Mouse (Mus musculus): ENCODE data around the gene Gm19426.

The Gm19426 gene

DNA sequence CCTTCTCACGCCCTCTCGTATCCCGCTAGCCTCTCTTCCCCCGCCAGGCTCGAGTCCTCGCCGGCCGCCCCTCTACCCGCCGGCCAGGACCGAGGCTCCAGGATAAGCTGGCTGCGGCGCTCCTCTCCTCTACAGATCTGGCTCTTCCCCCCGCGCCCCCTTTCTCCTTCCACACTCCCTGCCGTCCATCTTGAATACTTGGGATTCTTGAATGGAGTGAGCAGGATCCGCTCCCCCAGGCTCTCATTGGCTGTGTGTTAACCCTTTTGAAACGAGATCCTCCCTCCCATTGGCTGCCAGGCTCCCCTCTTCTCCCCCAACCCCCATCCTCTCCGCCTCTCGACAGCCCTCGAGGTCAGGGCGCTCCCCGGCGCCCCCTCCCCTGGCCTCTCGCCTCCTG lies at the start of gene Gm19426:
Gm19426 (minus strand) TSS at position 95 of the 400 bp plus-strand sequence.
- peak; percentile 77 to 84 for DNase-seq

DNA sequence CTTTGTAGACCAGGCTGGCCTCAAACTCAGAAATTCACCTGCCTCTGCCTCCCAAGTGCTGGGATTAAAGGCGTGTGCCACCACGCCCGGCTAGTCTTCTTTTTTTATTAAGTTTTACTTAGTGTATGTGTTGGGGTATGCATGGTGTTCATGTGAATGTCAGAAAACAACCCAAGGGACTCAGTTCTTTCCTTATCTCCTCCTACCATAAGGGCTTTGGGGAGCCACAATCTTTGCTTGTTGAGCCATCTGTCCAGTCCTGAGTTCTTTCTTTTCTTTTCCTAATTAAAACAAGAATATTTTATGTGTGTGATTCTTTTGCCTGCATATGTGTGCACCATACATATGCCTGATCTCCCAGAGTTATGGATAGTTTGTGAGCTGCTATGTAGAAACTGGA lies 49.7 kb upstream of the Gm19426 start:
- DNase-seq: no peak

DNA sequence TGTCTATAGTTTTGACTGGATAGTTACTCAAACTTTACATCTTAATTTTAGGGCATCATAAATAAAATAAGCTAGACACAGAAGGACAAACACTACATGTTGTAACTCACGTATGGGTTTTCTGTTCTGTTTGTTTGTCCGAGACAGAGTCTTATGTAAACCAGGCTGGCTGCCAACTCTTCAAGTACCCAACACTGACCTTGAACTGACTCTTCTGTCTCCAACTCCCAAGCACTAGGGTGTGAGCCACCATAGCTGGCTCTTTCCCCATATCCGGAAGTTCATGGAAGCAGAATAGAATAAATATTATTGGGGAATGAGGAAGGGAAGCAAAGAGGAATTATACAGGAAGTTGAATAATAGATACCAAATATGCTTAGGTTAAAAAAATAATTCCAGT lies 49.1 kb upstream of the Gm19426 start:
- peak; percentile 52 to 60 for DNase-seq

- no peak for DNase-seq
These were observed 47.0 kb upstream of the Gm19426 start for GRCm38 (mm10) chr2:84790418-84790817.

- no peak for DNase-seq
These were observed 44.9 kb upstream of the Gm19426 start for GRCm38 (mm10) chr2:84788316-84788715.

DNA sequence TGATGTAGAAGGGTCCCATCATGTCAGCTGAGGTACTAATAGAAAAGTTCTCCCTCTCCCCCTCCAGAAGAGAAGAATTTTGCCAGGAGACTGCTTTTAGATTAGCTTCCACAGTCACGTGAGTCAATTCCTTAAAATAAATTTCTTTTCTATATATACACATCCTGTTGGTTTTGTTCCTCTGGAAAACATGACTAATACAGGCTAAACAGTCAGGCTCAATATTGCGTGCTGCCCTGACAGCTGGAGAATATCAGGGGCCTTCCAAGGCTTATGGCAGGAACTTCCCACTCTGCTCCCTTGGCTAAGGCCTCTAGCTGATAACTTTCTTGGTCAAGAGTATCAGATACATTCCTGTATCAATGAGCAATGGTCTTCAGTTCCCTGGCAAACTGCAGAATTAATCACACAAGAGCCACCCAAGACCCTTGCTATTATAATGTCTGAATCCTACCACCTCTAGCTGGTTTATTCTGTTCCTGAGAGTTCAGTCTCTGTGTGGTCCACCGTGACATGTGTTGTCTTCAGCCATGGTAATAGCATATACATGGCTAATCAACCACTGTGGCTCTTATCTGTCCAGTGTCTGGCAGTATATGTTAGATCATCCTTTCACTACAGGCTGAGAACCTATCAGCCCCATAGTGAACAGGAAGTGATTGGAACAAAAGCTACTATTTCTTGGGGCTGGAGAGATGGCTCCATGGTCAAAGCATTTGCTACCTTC lies 40.5 kb upstream of the Gm19426 start:
- DNase-seq: no peak

DNA sequence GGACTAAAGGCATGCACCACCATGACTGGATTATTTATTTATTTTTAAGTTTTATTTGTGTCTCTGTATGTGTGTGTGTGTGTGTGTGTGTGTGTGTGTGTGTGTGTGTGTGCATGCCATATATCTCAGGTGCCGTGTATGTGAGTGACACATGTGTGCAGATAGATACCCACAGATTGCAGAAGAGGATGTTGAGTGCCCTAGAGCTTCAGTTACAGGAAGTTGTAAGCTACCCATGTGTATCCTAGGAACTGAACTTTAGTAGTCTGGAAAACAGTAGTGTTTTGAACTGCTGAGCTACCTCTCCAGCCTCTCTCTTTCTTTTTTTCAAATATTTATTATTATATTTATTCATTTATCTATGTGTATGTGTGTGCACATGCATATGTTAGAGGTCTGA lies 39.9 kb upstream of the Gm19426 start:
- DNase-seq: no peak

DNA sequence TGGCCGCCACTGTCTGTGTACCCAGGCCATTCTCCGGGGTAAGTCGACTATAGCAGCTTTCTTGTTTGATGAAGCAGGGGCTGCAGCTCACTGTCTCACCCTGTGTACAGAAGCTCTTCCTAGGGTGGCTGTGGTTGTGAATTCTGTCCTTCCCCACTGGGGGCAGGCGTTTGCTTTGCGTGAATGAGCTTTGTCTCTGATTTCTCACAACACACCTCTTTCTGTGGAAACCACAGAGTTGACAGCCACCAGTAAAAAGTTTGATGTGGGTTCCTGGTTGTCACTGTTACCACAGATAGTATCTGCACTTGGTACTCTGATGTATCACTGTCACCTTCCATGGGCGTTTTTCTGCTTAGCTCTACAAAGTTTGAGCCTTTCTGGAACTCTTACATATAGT lies 35.8 kb upstream of the Gm19426 start:
- no peak for DNase-seq

GRCm38 (mm10) chr2:84777706-84778105 lies 34.3 kb upstream of the Gm19426 start:
- DNase-seq: peak; percentile 31 to 67

GRCm38 (mm10) chr2:84775665-84776064 lies 32.2 kb upstream of the Gm19426 start:
- DNase-seq: peak; percentile 25 to 54

- DNase-seq: no peak
These were observed 31.8 kb upstream of the Gm19426 start, which contains the start of gene Serping1 for GRCm38 (mm10) chr2:84775241-84775640. Gene Serping1, minus strand, starts transcription at chr2:84775444.

DNA sequence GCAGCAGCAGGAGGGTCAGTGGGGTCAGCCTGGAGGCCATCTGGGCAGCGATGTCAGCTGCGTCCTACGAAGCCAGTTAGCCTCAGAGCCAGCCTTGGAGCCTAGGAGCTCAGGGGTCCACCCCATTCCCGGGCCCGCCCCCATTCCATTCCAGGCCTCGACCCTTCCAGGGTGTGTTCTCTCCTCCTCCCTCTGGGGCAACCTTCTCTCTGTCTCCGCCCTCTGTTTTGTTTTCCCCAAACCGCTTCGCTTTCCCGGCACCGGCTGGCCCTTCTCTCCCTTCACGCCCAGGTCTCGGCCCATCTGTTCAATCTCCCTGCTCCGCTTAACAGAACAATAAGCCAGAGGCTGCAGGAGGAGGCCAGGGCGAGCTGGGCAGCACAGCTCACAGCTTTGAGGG lies 31.3 kb upstream of the Gm19426 start:
- peak; percentile 83 to 85 for DNase-seq

- DNase-seq: no peak
These were observed 29.7 kb upstream of the Gm19426 start for GRCm38 (mm10) chr2:84773195-84773594.

DNA sequence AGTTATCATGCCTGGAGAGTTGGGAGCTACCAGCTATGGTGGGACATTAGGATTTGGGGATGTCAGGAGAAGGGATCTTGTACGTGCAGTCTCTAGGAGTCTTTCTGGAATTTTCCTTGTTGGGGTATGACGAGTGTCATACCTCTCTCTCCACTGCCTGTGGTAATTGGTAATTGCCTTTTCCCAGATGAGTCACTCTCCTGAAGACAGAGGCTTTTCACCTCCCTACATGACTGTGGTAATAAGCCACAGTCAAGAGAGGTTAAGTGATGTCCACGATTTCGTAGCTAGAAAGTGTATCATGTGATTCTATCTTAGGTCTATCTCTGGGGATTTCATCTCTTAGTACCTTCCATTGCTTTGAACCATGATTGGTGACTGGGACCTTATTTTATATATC lies 29.0 kb upstream of the Gm19426 start:
- DNase-seq: no peak

- DNase-seq: peak; percentile 33 to 42
These were observed 27.0 kb upstream of the Gm19426 start for GRCm38 (mm10) chr2:84770501-84770900.

DNA sequence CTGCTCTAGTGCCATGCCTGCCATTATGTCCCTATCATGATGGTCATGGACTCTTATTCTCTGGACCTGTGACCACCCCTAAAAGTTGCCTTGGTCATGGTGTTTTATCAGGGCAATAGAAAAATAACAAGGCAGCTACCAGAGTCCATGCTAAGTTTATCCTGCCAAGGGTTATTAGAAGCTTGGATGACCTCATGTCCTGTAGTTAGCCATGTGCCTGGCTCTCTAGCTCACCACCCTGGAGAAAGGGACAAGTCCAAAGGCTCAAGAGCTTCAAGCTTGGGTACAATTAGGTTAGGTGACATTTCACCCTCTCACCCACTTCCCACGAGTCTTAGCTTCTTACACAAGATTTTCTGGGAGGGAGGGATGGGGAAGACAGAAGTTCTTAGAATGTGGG lies 19.4 kb upstream of the Gm19426 start:
- DNase-seq: no peak

GRCm38 (mm10) chr2:84762295-84762694 lies 18.8 kb upstream of the Gm19426 start:
- DNase-seq: no peak

- DNase-seq: no peak
These were observed 18.4 kb upstream of the Gm19426 start for GRCm38 (mm10) chr2:84761840-84762239.

GRCm38 (mm10) chr2:84761309-84761708 lies 17.9 kb upstream of the Gm19426 start:
- DNase-seq: no peak

DNA sequence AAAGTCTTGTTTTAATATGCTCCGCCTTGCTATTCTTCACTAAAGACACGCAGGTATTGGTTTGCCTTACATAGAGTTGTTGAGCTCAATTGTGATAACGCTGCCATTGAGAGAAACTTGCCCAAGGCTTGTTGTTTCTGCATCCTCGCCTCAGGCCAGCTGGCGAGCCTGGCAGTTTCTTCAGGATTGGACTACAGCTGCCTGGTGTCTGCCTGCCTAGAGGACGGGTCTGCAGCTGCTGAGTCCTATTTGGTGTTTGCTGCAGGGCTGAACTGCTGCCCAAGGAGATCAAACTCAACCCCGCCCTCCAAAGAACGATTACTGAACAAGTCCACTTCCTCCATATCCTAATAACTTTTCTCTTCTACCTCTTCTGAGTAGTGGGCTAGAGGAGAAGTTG lies 17.3 kb upstream of the Gm19426 start:
- DNase-seq: no peak

GRCm38 (mm10) chr2:84758542-84759127 lies 15.2 kb upstream of the Gm19426 start:
- DNase-seq: peak in 1 of 2 experiments; percentile 48

DNA sequence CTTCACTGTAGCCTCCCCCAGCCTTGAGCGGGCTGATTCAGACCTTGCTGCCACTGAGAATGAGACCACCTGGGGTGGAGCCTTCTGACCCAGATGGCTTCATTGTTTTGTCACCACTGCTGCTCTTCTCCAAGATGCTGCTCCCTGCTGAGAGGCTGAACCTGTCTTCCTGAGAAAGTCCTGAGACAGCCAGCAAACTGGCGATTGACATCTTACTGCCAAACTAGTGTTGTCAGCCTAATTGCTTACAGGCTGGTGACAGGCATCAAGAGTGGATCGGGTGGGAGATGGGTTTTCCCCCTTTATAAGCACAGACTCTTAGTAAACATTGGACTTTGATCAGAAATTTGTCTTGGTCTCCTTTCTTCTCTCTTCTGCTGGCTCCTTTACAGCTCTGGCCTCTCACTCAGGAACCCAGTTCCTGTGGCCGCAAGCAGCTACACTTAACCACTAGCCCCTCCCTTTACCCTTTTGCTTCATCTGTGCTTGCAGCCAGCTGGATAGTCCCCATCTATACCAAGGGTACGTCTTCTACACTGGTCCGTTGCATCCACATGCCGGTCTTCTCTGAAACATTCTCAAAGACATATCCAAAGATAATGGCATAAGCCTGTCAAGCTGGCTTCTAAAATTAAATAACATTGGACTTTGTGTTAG lies 13.7 kb upstream of the Gm19426 start:
- DNase-seq: no peak

- no peak for DNase-seq
These were observed 12.8 kb upstream of the Gm19426 start for GRCm38 (mm10) chr2:84756245-84756644.

- DNase-seq: peak; percentile 38 to 46
These were observed 6.7 kb upstream of the Gm19426 start for GRCm38 (mm10) chr2:84750115-84750514.

Data from lung, adult 18-20 months (tissue).